Mouse (Mus musculus) heart, embryonic 11.5 days (tissue): ENCODE results near the gene Rbl1. TPM values are rescaled to one million over a fixed set of nuclear protein-coding genes. Genes with fewer than 3 reads are reported as not detected.
"Not testable (repeated sequence)": the region's sequence is repeated elsewhere in the genome, so short reads cannot be mapped to it uniquely, and the experiment has no call there.

Experiments
- ATAC-seq: fragments of 200-750 bp; cut with Nextera tagmentation; replicated peaks from 2 replicates; pipeline ENCODE4 v1.8.0; 2017; ENCODE audit warnings: moderate library complexity; ENCODE audit not compliant: insufficient number of reproducible peaks, low FRiP score, low TSS enrichment
- H3K27ac ChIP-seq: fragments of 300-500 bp; sonication (generic); 2 replicates; pipeline ENCODE4 v1.5.1; 2014; ENCODE audit warnings: mild to moderate bottlenecking, low read depth, low read length
- H3K27me3 ChIP-seq: fragments of 300-500 bp; sonication (generic); 2 replicates; pipeline ENCODE4 v1.6.1; 2014; ENCODE audit warnings: mild to moderate bottlenecking, low read length, mixed read lengths; ENCODE audit not compliant: control insufficient read depth, insufficient read depth
- H3K36me3 ChIP-seq: fragments of 300-500 bp; sonication (generic); 2 replicates; pipeline ENCODE4 v1.6.1; 2014; ENCODE audit warnings: mild to moderate bottlenecking, low read length, moderate library complexity, mixed read lengths; ENCODE audit not compliant: control insufficient read depth, insufficient read depth
- H3K4me1 ChIP-seq: fragments of 300-500 bp; sonication (generic); 2 replicates; pipeline ENCODE4 v1.6.1; 2014; ENCODE audit warnings: low read length; ENCODE audit not compliant: control insufficient read depth, insufficient read depth
- H3K4me2 ChIP-seq: fragments of 300-500 bp; sonication (generic); 2 replicates; pipeline ENCODE4 v1.6.1; 2014; ENCODE audit warnings: mild to moderate bottlenecking, moderate library complexity
- H3K4me3 ChIP-seq: fragments of 300-500 bp; sonication (generic); 2 replicates; pipeline ENCODE4 v1.5.1; 2014; ENCODE audit warnings: low read depth, low read length
- H3K9ac ChIP-seq: fragments of 300-500 bp; sonication (generic); 2 replicates; pipeline ENCODE4 v1.6.1; 2014; ENCODE audit warnings: mild to moderate bottlenecking, low read depth, low read length, moderate library complexity
- H3K9me3 ChIP-seq: fragments of 300-500 bp; sonication (generic); replicated peaks from 2 replicates; pipeline ENCODE4 v1.6.1; 2016; ENCODE audit warnings: low read length; ENCODE audit not compliant: control insufficient read depth
- WGBS: fragments of 180-500 bp; shearing (Covaris S2); extraction: QIAGEN DNeasy Blood & Tissue Kit; methylation state at CpG from one replicate; pipeline ENCODE4 v1.1.7; 2014; ENCODE audit not compliant: insufficient replicate concordance; 5-methylcytosine and 5-hydroxymethylcytosine counted together
- polyA plus RNA-seq: library from polyadenylated mRNA; unstranded; fragments of >200 nt; fragmentation: Nextera tagmentation; extraction: Ambion mirVana; gene quantifications from 2 replicates; pipeline ENCODE4 v1.2.1, GENCODE M21; 2014

The Rbl1 gene
- polyA plus RNA-seq, 1 experiment from 2014 or later = 22.6 TPM

DNA sequence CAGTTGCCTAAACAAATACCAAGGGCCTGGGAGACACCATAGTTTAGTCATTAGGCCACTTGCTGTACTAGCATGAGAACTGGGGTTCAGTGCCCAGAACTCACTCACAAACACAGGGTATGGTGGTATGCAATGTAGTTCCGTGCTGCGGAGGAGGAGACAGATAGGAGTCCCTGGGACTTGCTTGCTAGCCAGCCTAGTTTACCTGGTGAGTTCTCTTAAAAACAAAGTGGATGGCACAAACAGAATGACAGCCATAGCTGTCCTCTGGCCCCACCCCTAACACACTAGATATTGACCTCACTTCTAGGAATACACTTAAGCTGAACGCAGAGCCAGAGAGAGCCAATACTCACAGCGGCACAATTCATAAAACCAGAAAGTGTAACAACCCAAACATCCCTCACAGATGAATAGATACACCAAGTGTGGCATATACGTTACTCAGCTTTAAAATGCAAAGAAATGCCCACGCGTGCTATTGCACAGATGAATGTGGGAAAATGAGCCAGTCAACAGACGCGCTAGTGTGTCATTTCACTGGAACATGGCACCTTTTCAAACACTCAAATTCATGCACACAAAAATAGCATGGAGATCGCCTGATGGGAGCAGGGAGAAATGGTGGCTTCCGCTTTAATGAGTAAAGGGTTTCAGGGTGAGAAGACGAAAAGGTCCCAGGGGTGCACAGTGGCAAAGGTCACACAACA, 37.8 kb downstream of the Rbl1 start:
- Histone ChIP-seq H3K4me2 (no peak overlapping the region), H3K9me3 (no peaks in the 10 kb centered on the region), H3K27me3 (no peaks in the 10 kb centered on the region), H3K4me3 (no peak overlapping the region), H3K9ac (no peak overlapping the region), H3K36me3 (peaks cover 14% of the 10 kb centered on the region), H3K27ac (no peak overlapping the region), H3K4me1 (peaks cover 3% of the 10 kb centered on the region; the same call in 1 of the 2 replicates)
- WGBS = 94% methylated on average over 12 of the region's 12 CpGs
- no peak for ATAC-seq

DNA sequence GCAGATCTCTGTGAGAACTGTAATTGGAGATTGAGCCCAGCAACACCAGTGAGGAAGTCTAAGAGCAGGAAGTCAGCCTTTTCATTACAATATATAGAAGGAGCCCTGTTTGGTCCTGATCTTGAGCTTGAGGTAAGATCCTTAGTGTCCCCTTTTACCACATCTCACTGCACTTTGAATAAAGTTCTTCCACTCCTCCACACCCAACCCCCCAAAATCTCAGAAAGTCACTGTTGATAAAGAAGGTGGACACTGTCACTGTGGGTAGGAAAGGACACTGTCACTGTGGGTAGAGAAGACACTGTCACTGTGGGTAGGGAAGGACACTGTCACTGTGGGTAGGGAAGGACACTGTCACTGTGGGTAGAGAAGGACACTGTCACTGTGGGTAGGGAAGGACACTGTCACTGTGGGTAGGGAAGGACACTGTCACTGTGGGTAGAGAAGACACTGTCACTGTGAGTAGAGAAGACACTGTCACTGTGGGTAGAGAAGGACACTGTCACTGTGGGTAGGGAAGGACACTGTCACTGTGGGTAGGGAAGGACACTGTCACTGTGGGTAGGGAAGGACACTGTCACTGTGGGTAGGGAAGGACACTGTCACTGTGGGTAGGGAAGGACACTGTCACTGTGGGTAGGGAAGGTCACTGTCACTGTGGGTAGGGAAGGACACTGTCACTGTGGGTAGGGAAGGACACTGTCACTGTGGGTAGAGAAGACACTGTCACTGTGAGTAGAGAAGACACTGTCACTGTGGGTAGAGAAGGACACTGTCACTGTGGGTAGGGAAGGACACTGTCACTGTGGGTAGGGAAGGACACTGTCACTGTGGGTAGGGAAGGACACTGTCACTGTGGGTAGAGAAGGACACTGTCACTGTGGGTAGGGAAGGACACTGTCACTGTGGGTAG, 38.8 kb downstream of the Rbl1 start:
- not testable (repeated sequence) for H3K4me3 ChIP-seq, H3K9ac ChIP-seq, H3K4me2 ChIP-seq, ATAC-seq, H3K27ac ChIP-seq, H3K4me1 ChIP-seq, H3K9me3 ChIP-seq, H3K27me3 ChIP-seq
- H3K36me3 ChIP-seq = peaks cover 19% of the 10 kb centered on the region

DNA sequence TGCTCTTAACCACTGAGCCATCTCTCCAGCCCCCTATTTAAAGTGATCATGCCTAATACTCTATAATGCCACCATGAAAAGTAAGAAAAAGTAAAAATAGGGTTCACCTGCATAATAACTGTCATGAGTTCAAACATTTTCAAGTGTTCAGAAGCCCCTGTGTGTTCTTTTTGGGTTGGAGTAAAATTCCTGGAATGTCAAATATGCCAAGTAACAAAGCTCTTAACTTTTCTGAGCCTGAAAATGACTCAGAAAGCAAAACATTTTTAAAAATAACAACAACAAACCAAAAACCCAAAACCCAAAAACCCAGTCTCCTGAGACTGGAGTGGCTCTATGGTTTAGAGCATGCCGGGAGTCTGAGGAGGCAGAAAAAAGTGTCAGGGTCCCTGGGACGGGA, 40.2 kb downstream of the Rbl1 start:
- peaks cover 16% of the 10 kb centered on the region for H3K36me3 ChIP-seq
- no peak overlapping the region for H3K4me2 ChIP-seq
- no peak overlapping the region for H3K4me3 ChIP-seq
- H3K9ac ChIP-seq = no peak overlapping the region
- WGBS = 83% methylated on average over 2 of the region's 2 CpGs
- no peaks in the 10 kb centered on the region for H3K27me3 ChIP-seq
- H3K9me3 ChIP-seq = no peaks in the 10 kb centered on the region
- ATAC-seq = no peak
- no peak overlapping the region for H3K27ac ChIP-seq
- H3K4me1 ChIP-seq = no peaks in the 10 kb centered on the region

DNA sequence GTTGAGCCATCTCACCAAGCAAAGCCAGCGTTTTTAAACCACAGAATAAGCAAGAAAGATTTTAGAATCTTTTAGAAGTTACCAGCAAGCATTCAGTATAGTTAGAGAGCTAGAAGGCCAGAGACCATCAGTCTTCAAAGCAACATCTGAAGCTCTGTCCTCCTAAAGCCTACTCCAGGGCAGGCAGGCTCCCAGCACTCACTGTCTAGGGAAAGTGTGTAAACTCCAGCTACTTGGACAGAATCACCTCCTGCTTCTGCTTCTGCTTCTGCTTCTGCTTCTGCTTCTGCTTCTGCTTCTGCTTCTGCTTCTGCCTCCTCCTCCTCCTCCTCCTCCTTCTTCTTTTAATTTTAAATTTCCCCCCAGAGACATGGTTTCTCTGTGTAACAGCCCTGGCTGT, 48.3 kb downstream of the Rbl1 start:
- Histone ChIP-seq H3K4me1 (no peaks in the 10 kb centered on the region), H3K4me2 (no peak overlapping the region), H3K27me3 (no peaks in the 10 kb centered on the region), H3K9me3 (no peaks in the 10 kb centered on the region), H3K9ac (no peak overlapping the region), H3K27ac (no peak overlapping the region), H3K36me3 (peaks cover 22% of the 10 kb centered on the region), H3K4me3 (no peak overlapping the region)
- ATAC-seq = no peak
- 77% methylated on average over 1 of the region's 1 CpGs for WGBS

DNA sequence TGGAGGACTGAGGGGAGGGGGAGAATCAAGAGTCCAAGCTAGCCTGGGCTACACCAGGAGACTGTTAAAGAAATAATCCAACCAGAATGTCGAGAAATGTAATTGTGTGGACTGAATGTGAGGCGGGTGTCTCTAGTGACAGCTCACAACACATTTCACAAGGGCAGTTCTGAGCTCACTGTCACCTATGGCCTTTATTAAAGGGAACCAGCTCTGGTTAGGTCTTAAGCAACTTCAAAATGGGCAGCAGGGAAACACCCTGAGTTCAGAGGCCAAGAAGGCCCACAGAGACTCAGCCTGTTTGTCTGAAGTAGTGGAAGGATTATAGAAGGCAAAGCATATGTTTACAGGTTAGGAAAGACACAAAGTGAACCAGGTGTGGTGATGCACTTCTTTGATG, 51.1 kb downstream of the Rbl1 start:
- no peaks in the 10 kb centered on the region for H3K9me3 ChIP-seq
- no peak overlapping the region for H3K27ac ChIP-seq
- WGBS = 81% methylated on average over 2 of the region's 2 CpGs
- no peak overlapping the region for H3K4me3 ChIP-seq
- no peak overlapping the region for H3K4me2 ChIP-seq
- no peak overlapping the region for H3K9ac ChIP-seq
- H3K4me1 ChIP-seq = no peaks in the 10 kb centered on the region
- no peak for ATAC-seq
- H3K36me3 ChIP-seq = peaks cover 24% of the 10 kb centered on the region
- no peaks in the 10 kb centered on the region for H3K27me3 ChIP-seq

DNA sequence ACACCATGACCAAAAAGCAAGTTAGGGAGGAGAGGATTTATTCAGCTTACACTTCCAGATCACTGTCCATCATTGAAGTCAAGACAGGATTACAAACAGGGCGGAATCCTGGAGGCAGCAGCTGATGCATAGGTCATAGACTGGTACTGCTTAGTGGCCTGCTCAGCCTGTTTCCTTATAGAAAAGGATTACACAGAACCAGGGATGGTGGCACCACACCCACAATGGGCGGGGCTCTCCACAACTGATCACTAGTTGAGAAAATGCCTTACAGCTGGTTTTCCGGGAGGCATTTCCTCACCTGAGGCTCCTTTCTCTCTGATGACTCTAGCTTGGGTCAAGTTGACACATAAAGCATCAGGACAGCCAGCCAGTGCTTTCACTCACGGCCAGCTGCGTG, 55.9 kb downstream of the Rbl1 start:
- H3K4me3 ChIP-seq = no peak overlapping the region
- ATAC-seq = no peak
- H3K27ac ChIP-seq = no peak overlapping the region
- H3K4me1 ChIP-seq = no peaks in the 10 kb centered on the region
- peaks cover 23% of the 10 kb centered on the region for H3K36me3 ChIP-seq
- no peak overlapping the region for H3K4me2 ChIP-seq
- H3K9me3 ChIP-seq = no peaks in the 10 kb centered on the region
- H3K9ac ChIP-seq = no peak overlapping the region
- WGBS = 84% methylated on average over 5 of the region's 5 CpGs
- H3K27me3 ChIP-seq = no peaks in the 10 kb centered on the region

DNA sequence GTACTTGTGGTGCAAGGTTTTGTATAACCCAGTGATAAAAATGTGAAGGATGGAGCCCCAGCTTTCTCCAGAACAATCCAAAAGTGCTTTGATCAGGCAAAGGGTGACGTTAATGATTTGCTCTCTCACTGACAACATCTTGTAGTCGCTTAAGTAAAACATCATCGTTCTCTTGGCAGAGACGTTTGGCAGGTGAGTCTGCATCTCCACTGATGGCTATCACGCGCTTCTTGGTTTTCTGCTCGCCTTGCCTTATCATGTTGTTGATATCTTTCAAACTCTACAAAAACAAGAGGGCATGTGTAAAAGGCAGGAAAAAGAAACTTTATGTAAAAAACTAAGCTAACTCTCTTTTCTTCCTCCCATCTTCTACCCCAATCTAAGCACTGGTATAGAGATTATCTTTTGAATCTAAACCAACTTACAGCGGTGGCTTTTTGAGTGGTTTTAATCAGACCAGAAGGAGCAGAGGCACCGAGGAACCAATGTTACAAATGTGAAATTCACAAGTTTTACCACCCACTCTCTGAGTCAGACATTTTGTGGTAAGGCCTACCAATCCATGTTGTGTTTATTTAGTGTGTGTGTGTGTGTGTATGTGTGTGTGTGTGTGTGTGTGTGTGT, 56.8 kb downstream of the Rbl1 start:
- ATAC-seq = no peak
- 85% methylated on average over 9 of the region's 9 CpGs for WGBS
- no peaks in the 10 kb centered on the region for H3K4me1 ChIP-seq
- H3K27me3 ChIP-seq = no peaks in the 10 kb centered on the region
- no peak overlapping the region for H3K27ac ChIP-seq
- no peak overlapping the region for H3K9ac ChIP-seq
- no peak overlapping the region for H3K4me2 ChIP-seq
- no peaks in the 10 kb centered on the region for H3K9me3 ChIP-seq
- H3K4me3 ChIP-seq = no peak overlapping the region
- H3K36me3 ChIP-seq = peaks cover 23% of the 10 kb centered on the region

DNA sequence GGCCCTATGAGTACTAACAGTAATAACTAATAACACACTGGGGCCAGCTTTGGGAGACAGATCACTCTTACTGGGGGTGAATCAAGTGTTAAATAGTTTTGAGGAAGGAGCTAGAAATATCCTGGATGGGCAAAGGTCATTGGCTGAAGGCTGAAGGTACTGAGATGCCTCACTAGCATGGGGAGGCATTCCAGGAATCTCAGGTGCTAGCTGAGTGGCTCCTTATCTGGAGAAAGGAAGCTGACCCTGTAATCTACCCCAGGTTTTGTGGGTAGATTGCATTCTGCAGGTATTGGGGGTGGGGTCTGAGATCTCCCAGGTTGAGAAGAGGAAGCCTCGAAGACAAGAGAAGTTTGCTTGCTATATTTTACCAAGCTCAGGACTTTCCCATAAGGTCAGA, 59.2 kb downstream of the Rbl1 start:
- no peaks in the 10 kb centered on the region for H3K4me1 ChIP-seq
- H3K9ac ChIP-seq = no peak overlapping the region
- peaks cover 16% of the 10 kb centered on the region for H3K36me3 ChIP-seq
- H3K9me3 ChIP-seq = no peaks in the 10 kb centered on the region
- H3K4me2 ChIP-seq = no peak overlapping the region
- no peaks in the 10 kb centered on the region for H3K27me3 ChIP-seq
- no peak for ATAC-seq
- no peak overlapping the region for H3K4me3 ChIP-seq
- H3K27ac ChIP-seq = no peak overlapping the region
- WGBS = 61% methylated on average over 1 of the region's 1 CpGs
